Mouse (Mus musculus): ENCODE results near the gene Rnf121. TPM values are rescaled to one million over a fixed set of nuclear protein-coding genes. Genes with fewer than 3 reads are reported as not detected.

The Rnf121 gene
- total RNA-seq (2021): 10 to 100 TPM; 20.9 to 22.8 TPM

DNA sequence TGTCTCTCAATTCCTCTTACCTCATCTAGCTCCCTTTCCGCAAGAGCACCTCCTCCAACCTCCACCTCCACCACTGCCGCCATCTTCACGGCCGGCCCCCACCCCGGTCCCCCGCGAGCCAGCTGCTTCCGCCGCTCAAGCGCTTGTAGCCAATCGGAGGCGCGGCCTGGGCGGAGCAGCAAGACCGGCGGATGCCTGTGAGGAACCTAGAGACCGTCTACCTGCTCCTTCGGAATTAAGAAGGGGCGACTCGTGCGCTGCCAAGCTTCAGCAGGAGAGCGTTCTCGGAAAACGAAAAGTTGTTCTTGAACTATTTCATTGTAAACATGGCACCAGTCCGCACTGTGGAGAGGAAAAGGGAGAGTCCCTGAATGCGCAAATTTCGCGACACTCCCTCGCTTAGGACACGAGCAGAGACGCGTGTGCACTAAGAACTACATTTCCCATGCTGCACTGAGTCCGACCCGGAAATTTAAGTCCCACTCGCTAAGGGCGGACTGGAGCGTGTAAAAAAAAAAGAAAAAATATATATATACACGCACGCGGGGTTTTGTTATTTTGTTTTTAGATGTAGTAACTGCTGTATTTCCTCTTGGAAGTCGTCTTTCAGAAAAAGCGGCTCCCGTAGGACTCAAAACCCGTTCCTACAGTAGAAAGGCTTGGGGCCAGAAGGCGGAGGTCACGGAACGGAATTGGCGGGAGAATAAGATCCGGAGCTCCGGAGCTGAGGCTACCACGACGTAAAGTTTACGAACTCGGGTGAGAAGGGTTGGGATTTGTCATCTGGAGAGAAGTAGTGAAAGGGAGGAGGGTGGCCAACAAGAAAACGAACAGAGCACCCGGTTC, at the start of gene Rnf121, which contains the start of the genes Xndc1 and Xntrpc:
Rnf121 (minus strand) TSS at position 424 of the 846 bp plus-strand sequence.
Xndc1 (plus strand) TSS at position 466 of the 846 bp plus-strand sequence.
Xntrpc (plus strand) TSS at position 668 of the 846 bp plus-strand sequence.
- peak; percentile 89 for DNase-seq (ENCODE audit: low spot score)
- intact Hi-C loops (cut with DNase I): loop anchor here (5.0 kb wide), 1 partner anchor 158 kb away; the partner anchor contains the start of genes Lamtor1 and Tomt

DNA sequence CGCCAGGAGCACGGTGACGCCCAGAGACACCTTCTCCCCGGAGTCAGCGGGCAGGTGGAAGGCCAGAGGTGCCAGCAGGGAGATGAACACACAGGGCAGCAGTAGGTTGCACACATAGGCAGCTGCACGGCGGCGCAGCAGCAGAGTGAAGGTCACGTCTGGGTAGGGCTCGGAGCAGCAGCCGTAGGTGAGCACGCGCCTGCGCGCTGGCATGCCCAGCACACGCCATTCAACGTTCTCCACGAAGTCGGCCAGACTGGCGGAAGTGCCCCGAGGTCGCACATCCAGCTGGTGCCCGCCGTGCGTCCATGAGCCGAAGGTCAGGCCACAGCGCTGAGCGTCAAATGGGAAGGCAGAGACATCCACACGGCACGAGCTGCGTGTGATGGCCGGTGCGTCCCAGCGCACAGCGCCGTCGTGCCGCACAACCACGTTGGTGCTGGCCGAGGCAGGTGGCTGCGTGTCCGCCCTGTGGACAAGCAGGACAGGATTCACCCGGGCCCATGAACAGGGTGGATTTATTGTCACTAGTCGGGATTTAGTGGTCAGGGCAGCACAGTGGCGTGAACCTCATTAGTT, 48.0 kb upstream of the Rnf121 start:
- no peak for DNase-seq (ENCODE audit: low spot score)
- intact Hi-C loops (cut with DNase I): no loop called here

- intact Hi-C loops (cut with DNase I): no loop called here
- no peak for DNase-seq (ENCODE audit: low spot score)
Observed at GRCm38 (mm10) chr7:102109746-102110145, 44.5 kb upstream of the Rnf121 start.

- no peak for DNase-seq (ENCODE audit: low spot score)
- intact Hi-C loops (cut with DNase I): no loop called here
Observed at GRCm38 (mm10) chr7:102109171-102109570, 43.9 kb upstream of the Rnf121 start, which contains the start of gene Art5. Gene Art5 (minus strand): TSS chr7:102109489.

DNA sequence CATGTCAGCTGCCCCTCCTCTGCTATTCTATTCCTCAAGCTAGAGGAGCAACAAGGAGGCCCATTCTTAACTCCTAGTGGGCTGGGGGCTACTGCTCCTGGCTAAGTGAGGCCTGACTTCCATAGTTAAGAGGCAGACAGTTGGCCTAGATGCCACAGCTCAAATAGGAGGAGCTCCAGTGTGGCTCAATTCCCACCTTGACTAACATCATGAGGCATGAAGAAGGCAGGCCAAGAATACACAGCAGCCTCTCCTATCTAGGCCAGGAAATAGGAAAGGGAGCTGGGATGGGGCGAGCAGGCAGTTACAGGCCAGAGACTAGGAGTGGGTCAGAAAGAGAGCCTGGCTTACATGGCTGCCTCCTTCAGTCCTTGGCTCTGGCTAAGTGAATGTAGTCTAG, 42.9 kb upstream of the Rnf121 start:
- intact Hi-C loops (cut with DNase I): no loop called here
- no peak for DNase-seq (ENCODE audit: low spot score)

DNA sequence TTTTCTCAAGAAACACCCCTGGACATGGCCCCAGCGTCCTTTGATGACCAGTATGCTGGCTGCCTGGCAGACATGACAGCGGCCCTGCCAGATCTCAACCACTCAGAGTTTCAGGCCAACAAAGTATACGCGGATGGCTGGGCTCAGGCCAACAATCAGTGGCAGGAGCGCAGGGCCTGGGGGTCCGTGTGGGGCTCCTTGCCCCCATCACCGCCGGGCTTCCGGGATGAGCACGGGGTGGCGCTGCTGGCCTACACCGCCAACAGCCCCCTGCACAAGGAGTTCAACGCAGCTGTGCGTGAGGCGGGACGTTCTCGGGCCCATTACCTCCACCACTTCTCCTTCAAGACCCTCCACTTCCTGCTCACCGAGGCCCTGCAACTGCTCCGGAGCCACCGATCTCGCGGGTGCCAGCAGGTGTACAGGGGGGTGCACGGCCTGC, 41.5 kb upstream of the Rnf121 start:
- DNase-seq (ENCODE audit: low spot score): no peak
- intact Hi-C loops (cut with DNase I): no loop called here

DNA sequence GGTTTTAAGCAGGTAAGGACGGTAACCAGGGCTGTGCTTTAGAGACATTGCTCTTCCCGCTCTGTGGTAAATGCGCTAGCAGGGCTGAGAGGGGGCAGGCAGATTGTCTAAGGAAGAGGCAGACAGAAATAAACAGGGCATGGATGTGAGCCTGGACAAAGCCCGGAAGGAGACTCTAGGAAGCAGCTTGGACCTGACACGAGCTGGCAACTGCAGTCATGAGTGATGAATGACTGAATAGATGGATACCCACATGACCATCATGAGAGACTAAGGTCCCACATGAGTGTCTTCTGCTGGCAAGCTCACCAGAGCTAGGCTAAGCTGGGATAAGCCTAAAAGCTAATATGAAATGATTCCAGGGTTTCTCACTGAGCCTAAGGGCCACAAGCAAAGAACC, 38.9 kb upstream of the Rnf121 start:
- DNase-seq (ENCODE audit: low spot score): no peak

GRCm38 (mm10) chr7:102103555-102103954, 38.3 kb upstream of the Rnf121 start:
- intact Hi-C loops (cut with DNase I): no loop called here
- no peak for DNase-seq (ENCODE audit: low spot score)

More for the DNA sequence above, 38.9 kb upstream of the Rnf121 start:
- intact Hi-C loops (cut with DNase I): no loop called here

- intact Hi-C loops (cut with DNase I): no loop called here
- no peak for DNase-seq (ENCODE audit: low spot score)
Observed at GRCm38 (mm10) chr7:102102696-102103095, 37.4 kb upstream of the Rnf121 start.

DNA sequence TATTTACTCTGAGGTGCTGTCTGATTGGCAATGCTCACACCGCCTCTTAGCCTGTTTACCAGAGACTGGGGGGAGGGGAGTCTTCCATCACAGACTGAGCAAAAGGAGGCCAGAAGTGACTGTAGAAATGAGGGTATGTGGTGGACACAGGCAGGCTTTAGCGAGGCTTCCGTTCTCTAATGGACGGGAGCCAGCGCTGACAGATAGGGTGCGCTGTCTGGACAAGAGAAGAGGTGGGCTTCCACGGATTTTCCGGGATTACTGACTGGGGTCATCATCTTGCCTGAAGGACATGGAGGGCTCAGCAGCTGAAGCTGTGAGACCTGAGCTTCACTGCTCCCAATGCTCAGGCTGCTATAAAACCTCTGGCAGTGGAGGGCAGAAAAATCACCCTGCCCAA, 37.0 kb upstream of the Rnf121 start:
- no peak for DNase-seq (ENCODE audit: low spot score)
- intact Hi-C loops (cut with DNase I): no loop called here

DNA sequence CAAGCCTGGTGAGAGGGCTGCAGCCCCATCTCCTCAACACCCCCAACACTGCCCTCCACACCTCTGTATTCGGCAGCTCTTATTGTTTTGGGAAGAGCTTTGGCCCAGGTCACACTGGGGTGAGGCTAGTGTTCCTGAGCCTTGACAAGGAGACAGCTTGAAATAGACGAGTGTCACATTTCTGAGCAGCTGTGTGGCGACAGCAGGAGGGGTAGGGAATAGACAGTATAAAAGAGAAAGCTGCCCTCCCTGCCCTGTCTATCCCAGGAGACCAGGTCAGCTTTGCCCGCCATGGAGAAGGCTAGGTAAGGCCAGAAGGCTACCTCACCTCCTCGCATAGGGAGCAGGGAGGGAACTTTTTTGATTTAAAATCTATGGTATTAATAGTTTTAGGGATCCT, 36.2 kb upstream of the Rnf121 start, which contains the start of gene Art1:
Art1 (plus strand) TSS at position 257 of the 400 bp plus-strand sequence.
- DNase-seq (ENCODE audit: low spot score): peak; percentile 28
- intact Hi-C loops (cut with DNase I): no loop called here

DNA sequence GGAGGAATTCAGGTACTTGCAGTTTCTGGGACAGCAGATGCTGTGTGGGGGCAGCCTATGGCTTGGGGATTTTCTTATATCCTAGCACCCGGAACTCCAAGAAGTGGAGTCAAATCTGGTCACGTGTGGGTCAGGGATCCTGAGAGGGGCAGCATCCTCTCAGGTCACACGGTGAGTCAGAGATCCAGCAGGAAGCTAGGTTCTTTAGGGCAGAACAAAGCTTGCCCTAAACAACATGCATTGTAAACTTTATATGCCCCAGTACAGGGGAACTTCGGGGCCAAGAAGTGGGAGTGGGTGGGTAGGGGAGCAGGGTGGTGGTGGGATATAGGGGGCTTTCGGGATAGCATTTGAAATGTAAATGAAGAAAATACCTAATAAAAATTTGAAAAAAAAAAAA, 35.6 kb upstream of the Rnf121 start:
- no peak for DNase-seq (ENCODE audit: low spot score)

GRCm38 (mm10) chr7:102099760-102100661, 34.7 kb upstream of the Rnf121 start:
- intact Hi-C loops (cut with DNase I): no loop called here
- no peak for DNase-seq (ENCODE audit: low spot score)

More for the DNA sequence above, 35.6 kb upstream of the Rnf121 start:
- intact Hi-C loops (cut with DNase I): no loop called here

GRCm38 (mm10) chr7:102087336-102087735, 22.1 kb upstream of the Rnf121 start:
- no peak for DNase-seq (ENCODE audit: low spot score)
- intact Hi-C loops (cut with DNase I): no loop called here

GRCm38 (mm10) chr7:102084041-102084696, 18.9 kb upstream of the Rnf121 start:
- DNase-seq (ENCODE audit: low spot score): no peak
- intact Hi-C loops (cut with DNase I): no loop called here

GRCm38 (mm10) chr7:102082816-102083215, 17.5 kb upstream of the Rnf121 start, which contains the start of gene Trpc2:
Gene Trpc2 (plus strand): TSS chr7:102083116.
- DNase-seq (ENCODE audit: low spot score): no peak
- intact Hi-C loops (cut with DNase I): no loop called here

DNA sequence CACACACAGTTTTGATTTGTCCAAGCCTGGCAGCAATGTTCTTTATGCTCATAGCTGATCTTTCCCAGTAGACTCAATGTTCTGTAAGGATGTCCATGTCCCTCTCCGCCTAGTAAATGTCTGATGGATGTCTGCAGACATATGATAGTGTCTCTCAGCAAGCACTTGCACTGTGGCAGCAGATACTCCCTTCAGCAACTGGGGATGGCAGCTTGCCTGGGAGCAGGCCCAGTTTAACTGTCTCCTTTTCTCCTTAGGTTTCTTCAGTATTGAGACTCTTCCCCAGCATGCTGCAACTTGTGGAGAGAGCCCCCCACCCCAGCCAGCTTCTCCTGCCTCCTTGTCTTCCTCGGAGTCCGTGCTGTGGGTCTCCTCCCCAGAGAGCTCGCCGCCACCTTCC, 16.5 kb upstream of the Rnf121 start:
- intact Hi-C loops (cut with DNase I): no loop called here
- no peak for DNase-seq (ENCODE audit: low spot score)

- intact Hi-C loops (cut with DNase I): no loop called here
- no peak for DNase-seq (ENCODE audit: low spot score)
Observed at GRCm38 (mm10) chr7:102080311-102080710, 15.0 kb upstream of the Rnf121 start.

DNA sequence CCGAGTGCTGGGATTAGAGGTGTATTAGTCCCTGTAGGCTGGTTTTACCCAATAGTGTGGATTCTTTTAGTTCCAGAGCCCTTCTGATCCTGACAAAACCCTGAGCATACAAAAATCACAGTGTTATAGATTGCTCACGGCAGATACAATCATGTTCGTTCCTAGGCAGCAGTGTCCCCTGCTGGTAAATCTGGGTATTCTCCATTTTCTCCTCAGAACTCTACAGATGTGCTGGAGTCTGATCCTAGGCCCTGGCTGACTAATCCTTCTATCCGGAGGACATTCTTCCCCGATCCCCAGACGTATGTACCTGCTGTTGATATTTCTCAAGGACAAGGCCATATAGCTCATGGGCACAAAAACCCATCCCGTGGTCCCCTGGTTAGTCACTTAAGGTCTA, 13.2 kb upstream of the Rnf121 start:
- no peak for DNase-seq (ENCODE audit: low spot score)
- intact Hi-C loops (cut with DNase I): loop anchor here (2.0 to 5.0 kb wide), 4 partner anchors 80 to 426 kb away; no protein-coding TSS in a partner anchor

Measured in heart, postnatal 25 days (tissue).